Mouse (Mus musculus): Measurements from ENCODE around the gene Rrn3. TPM values are rescaled to one million over a fixed set of nuclear protein-coding genes. Genes with fewer than 3 reads are reported as not detected.
"Not testable (repeated sequence)": the region's sequence is repeated elsewhere in the genome, so short reads cannot be mapped to it uniquely, and the experiment has no call there.

The Rrn3 gene
- polyA plus RNA-seq, 1 experiment, result 6.3 TPM

DNA sequence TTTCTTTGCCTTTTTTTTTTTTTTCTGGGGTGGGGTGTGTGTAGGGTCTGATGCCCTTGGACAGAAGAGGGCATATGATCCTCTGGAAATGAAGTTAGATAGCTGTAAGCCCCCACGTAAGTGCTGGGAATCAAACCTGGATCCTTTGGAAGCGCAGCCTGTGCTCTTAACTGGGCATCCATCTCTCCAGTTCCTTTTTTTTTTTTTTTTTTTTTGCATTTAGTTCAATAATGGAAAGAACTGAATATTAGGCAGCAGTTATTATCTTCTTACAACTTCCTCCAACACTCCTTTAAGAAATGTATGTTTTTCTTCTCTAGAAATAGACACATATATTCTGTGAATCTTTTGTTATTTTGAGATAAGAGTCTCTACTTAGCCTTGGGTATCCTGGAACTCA is 22.7 kb upstream of the Rrn3 start:
- TF ChIP-seq CTCF (IDR thresholded peaks at IDR 0.05; ENCODE audit: control insufficient read depth, insufficient read depth, insufficient replicate concordance, low read depth, low read length) (no peak), POLR2A (IDR thresholded peaks at IDR 0.05; ENCODE audit: control insufficient read depth, low read depth, low read length) (no peak)
- H3K4me3 ChIP-seq (ENCODE audit: control insufficient read depth, low read depth, low read length), result peak overlapping the region; percentile 43

DNA sequence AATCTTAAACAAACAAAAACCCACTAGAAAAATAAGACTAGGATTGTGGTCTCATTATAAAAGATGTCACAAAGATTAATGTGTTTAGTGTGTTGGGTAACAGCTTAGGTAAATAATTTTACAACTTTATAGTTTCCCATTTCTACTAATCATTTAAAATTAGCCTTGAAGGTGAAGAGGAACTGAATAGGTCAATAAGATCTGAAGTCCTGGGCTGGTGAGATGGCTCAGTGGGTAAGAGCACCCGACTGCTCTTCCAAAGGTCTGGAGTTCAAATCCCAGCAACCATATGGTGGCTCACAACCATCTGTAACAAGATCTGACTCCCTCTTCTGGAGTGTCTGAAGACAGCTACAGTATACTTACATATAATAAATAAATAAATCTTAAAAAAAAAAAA is 17.7 kb upstream of the Rrn3 start:
- H3K27ac ChIP-seq (ENCODE audit: control insufficient read depth, insufficient read depth, low read depth, low read length); H3K4me1 ChIP-seq (ENCODE audit: control insufficient read depth, insufficient read depth, low read length); H3K36me3 ChIP-seq (ENCODE audit: control insufficient read depth, insufficient read depth, low read length); H3K27me3 ChIP-seq (ENCODE audit: control insufficient read depth, insufficient read depth, low read length); H3K4me3 ChIP-seq (ENCODE audit: control insufficient read depth, low read depth, low read length): not testable (repeated sequence)

More for the DNA sequence above, 22.7 kb upstream of the Rrn3 start:
- no peak overlapping the region for H3K27ac ChIP-seq (ENCODE audit: control insufficient read depth, insufficient read depth, low read depth, low read length)
- H3K27me3 ChIP-seq (ENCODE audit: control insufficient read depth, insufficient read depth, low read length), result no peaks in the 10 kb centered on the region
- no peaks in the 10 kb centered on the region for H3K36me3 ChIP-seq (ENCODE audit: control insufficient read depth, insufficient read depth, low read length)
- no peaks in the 10 kb centered on the region for H3K4me1 ChIP-seq (ENCODE audit: control insufficient read depth, insufficient read depth, low read length)

DNA sequence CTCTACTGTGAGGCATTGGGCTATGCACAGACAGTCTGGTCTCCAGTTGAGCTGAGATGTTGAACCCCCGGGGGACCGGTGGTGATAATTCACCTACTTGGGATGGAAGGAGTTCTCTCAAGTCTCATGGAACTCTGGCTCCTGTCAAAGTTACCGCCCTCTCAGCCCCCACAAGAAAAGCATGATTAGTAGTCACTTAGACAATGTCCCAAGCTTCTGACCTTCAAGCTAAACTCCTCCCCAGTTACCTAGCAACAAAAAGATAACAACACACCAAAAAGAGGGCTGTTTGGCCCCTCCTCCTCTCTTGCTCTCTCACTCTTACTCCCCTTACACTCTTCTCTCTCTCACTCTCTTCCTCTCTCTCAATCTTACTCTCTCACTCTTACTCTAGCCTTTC is 16.0 kb upstream of the Rrn3 start:
- no peaks in the 10 kb centered on the region for H3K4me1 ChIP-seq (ENCODE audit: control insufficient read depth, insufficient read depth, low read length)
- H3K27ac ChIP-seq (ENCODE audit: control insufficient read depth, insufficient read depth, low read depth, low read length), result no peak overlapping the region
- H3K27me3 ChIP-seq (ENCODE audit: control insufficient read depth, insufficient read depth, low read length), result no peaks in the 10 kb centered on the region
- no peak overlapping the region for H3K4me3 ChIP-seq (ENCODE audit: control insufficient read depth, low read depth, low read length)
- TF ChIP-seq POLR2A (IDR thresholded peaks at IDR 0.05; ENCODE audit: control insufficient read depth, low read depth, low read length) (no peak), CTCF (IDR thresholded peaks at IDR 0.05; ENCODE audit: control insufficient read depth, insufficient read depth, insufficient replicate concordance, low read depth, low read length) (no peak)
- H3K36me3 ChIP-seq (ENCODE audit: control insufficient read depth, insufficient read depth, low read length), result no peaks in the 10 kb centered on the region

DNA sequence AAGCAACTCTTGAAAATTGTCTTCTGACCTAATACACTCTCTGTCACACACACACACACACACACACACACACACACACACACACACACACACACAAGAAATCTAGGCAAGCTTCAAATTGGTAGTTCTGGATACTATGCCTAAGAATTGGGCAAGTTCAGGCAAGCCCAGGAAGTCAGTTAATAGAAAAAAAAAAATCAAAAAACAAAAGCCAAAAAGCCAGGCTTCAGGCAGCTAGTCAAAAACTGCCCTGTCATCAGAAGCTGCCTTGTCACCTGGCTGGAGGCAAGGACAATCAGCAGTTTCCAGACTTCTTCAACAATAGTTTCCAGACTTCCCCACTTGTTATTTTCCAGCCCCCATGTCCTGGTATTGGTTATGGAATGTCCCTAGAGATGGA is 14.1 kb upstream of the Rrn3 start:
- no peaks in the 10 kb centered on the region for H3K27me3 ChIP-seq (ENCODE audit: control insufficient read depth, insufficient read depth, low read length)
- no peaks in the 10 kb centered on the region for H3K36me3 ChIP-seq (ENCODE audit: control insufficient read depth, insufficient read depth, low read length)
- no peaks in the 10 kb centered on the region for H3K4me1 ChIP-seq (ENCODE audit: control insufficient read depth, insufficient read depth, low read length)
- H3K27ac ChIP-seq (ENCODE audit: control insufficient read depth, insufficient read depth, low read depth, low read length), result no peak overlapping the region
- H3K4me3 ChIP-seq (ENCODE audit: control insufficient read depth, low read depth, low read length), result no peak overlapping the region
- TF ChIP-seq CTCF (IDR thresholded peaks at IDR 0.05; ENCODE audit: control insufficient read depth, insufficient read depth, insufficient replicate concordance, low read depth, low read length) (no peak), POLR2A (IDR thresholded peaks at IDR 0.05; ENCODE audit: control insufficient read depth, low read depth, low read length) (no peak)

DNA sequence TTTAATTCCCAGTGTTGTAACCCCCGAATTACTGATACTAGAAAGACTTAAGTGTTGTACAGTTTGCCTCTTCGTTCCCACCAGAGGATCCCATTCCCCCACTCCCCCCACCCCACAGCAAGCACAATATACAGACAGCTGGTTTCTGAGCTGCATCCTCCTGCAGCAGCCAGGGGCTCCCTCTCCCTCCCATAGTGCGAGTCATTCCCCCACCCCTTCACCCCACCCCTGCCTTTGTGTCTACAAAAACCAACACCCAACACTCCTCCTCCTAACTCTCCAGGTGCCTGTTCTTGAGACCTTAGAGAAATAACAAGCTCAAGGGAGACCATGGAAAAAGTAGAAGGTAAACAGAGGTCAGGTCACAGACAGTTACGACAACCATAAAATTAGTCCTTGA is 8.9 kb upstream of the Rrn3 start:
- not testable (repeated sequence) for H3K4me1 ChIP-seq (ENCODE audit: control insufficient read depth, insufficient read depth, low read length); H3K27ac ChIP-seq (ENCODE audit: control insufficient read depth, insufficient read depth, low read depth, low read length); H3K27me3 ChIP-seq (ENCODE audit: control insufficient read depth, insufficient read depth, low read length); H3K4me3 ChIP-seq (ENCODE audit: control insufficient read depth, low read depth, low read length); H3K36me3 ChIP-seq (ENCODE audit: control insufficient read depth, insufficient read depth, low read length)

DNA sequence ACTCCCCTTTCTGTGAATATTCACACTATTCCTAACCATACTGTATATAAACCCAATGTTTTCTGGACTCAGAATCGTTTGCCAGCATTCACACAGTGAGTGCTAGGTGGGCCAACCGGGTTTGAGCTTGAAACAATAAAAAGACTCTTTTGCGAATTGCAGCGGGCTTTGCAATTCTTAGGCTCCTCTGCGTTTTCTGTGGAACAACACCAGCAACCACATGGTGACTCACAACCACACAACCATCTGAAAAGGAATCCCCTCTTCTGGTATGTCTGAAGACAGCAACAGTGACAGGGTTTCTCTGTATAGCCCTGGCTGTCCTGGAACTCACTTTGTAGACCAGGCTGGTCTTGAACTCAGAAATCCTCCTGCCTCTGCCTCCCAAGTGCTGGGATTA is 8.5 kb upstream of the Rrn3 start:
- not testable (repeated sequence) for H3K27ac ChIP-seq (ENCODE audit: control insufficient read depth, insufficient read depth, low read depth, low read length)

DNA sequence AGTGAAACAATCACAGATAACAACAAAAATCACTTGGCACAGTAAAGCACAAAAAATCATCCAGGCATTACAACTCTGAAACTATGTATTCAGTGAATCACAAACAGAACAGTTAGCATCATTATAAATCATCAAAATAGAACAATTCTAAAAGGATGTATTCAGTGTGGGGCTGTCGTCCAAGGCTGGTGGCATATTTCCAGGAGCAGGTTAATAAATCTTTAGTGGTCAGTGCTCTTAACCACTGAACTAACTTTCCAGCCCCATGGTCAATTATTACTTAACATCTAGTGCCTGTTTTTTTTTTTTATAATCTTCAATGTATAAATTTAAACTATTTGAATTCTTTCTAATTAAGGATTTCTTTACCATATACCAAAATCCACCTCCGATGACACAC is 6.5 kb upstream of the Rrn3 start:
- not testable (repeated sequence) for H3K4me3 ChIP-seq (ENCODE audit: control insufficient read depth, low read depth, low read length); H3K27ac ChIP-seq (ENCODE audit: control insufficient read depth, insufficient read depth, low read depth, low read length); H3K36me3 ChIP-seq (ENCODE audit: control insufficient read depth, insufficient read depth, low read length); H3K4me1 ChIP-seq (ENCODE audit: control insufficient read depth, insufficient read depth, low read length); H3K27me3 ChIP-seq (ENCODE audit: control insufficient read depth, insufficient read depth, low read length)

More for the DNA sequence above, 8.5 kb upstream of the Rrn3 start:
- not testable (repeated sequence) for H3K27me3 ChIP-seq (ENCODE audit: control insufficient read depth, insufficient read depth, low read length); H3K4me1 ChIP-seq (ENCODE audit: control insufficient read depth, insufficient read depth, low read length); H3K36me3 ChIP-seq (ENCODE audit: control insufficient read depth, insufficient read depth, low read length); H3K4me3 ChIP-seq (ENCODE audit: control insufficient read depth, low read depth, low read length)

DNA sequence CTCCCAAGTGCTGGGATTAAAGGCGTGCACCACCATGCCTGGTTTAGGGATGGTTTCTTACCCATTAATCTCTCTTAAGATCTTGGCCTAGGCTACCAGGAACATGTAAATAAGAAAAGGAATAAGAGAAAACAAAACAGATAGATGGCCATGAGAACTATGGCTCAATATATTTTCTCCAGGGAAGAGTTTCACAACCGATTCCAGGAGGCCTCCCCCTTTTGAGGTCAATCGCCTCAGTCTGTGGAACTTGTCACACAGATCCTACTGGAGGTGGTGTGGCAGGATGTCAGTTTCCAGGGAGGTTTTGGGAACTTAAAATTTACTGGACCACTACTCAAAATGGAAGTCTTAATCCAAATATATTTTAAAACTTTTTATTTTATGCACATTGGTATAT is 5.9 kb upstream of the Rrn3 start:
- not testable (repeated sequence) for H3K27ac ChIP-seq (ENCODE audit: control insufficient read depth, insufficient read depth, low read depth, low read length); H3K4me1 ChIP-seq (ENCODE audit: control insufficient read depth, insufficient read depth, low read length); H3K36me3 ChIP-seq (ENCODE audit: control insufficient read depth, insufficient read depth, low read length); H3K4me3 ChIP-seq (ENCODE audit: control insufficient read depth, low read depth, low read length); H3K27me3 ChIP-seq (ENCODE audit: control insufficient read depth, insufficient read depth, low read length)

DNA sequence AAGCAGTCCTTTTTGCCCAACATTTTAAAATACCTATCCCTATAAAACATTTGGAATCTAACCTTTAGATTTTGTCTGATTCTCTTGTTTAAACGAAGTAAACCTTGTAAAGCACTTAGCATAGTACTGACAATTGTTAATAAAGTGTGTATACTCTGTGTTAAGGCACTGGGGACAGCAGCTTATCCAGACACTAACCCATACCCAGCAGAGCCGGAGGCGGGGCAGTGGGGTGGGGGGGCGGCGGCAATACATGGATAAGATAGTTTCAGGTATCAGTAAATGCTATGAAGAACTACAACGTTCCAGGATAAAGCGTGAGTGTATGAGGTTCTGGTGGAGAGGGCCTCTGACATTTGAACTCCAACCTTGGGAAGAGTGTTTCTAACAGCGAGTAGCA is 708 bp downstream of the Rrn3 start:
- H3K36me3 ChIP-seq (ENCODE audit: control insufficient read depth, insufficient read depth, low read length), result no peaks in the 10 kb centered on the region
- no peaks in the 10 kb centered on the region for H3K27me3 ChIP-seq (ENCODE audit: control insufficient read depth, insufficient read depth, low read length)
- no peak overlapping the region for H3K4me3 ChIP-seq (ENCODE audit: control insufficient read depth, low read depth, low read length)
- TF ChIP-seq CTCF (IDR thresholded peaks at IDR 0.05; ENCODE audit: control insufficient read depth, insufficient read depth, insufficient replicate concordance, low read depth, low read length) (no peak), POLR2A (IDR thresholded peaks at IDR 0.05; ENCODE audit: control insufficient read depth, low read depth, low read length) (no peak)
- no peak overlapping the region for H3K27ac ChIP-seq (ENCODE audit: control insufficient read depth, insufficient read depth, low read depth, low read length)
- H3K4me1 ChIP-seq (ENCODE audit: control insufficient read depth, insufficient read depth, low read length), result peaks cover 5% of the 10 kb centered on the region
